Mouse (Mus musculus): ENCODE results near the gene Pdf. TPM values are rescaled to one million over a fixed set of nuclear protein-coding genes. Genes with fewer than 3 reads are reported as not detected.
A peak's percentile ranks its signal among the peaks of the same experiment; 100 is the strongest.

The Pdf gene
- polyA plus RNA-seq (2012; rRNA removed), result 22.6 and 25.4 TPM in 2 replicates

DNA sequence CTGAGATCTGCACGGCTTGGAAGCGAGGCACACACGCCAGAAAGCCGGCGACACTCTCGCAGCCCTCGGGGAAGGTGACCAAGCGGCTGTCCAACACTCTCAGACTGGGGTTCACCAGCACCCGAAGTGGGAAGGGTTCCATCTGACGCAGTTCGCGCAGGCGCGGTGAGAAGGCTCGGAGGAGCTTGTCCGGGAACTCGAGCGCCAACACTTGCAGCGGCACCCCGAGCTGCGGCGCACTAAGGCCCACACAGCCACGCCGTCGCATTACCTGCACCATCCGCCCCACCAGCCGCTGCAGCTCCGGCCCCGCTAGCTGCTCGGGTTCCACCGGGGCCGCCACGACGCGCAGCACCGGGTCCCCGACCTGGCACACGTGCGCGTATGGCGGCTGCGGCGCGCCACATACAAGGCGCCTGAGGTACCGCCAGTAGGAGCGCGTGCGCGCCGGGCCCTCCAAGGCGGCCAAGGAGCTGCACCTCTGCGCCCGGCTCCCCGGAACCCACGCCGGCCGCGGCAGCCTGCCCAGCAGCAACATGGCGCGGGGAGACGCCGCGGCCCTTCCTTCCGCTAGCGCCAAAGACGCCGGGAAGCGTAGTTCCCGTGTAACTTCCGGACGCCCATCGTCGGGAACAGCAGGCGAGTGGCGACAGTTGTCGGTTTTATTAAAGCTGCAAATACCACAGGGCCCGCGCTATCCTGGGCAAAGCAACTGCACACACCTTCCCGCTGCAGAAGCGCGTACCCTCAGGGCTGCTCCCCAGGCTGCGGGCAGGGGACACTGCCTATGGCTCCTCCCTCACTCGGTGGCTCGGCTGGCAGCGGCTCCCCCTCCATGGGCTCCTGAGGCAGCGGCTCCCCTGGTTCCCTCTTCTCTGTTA, at the start of gene Pdf:
Pdf (minus strand) TSS at position 554 of the 881 bp plus-strand sequence.
- no peak for DNase-seq (ENCODE audit: low read depth)

DNA sequence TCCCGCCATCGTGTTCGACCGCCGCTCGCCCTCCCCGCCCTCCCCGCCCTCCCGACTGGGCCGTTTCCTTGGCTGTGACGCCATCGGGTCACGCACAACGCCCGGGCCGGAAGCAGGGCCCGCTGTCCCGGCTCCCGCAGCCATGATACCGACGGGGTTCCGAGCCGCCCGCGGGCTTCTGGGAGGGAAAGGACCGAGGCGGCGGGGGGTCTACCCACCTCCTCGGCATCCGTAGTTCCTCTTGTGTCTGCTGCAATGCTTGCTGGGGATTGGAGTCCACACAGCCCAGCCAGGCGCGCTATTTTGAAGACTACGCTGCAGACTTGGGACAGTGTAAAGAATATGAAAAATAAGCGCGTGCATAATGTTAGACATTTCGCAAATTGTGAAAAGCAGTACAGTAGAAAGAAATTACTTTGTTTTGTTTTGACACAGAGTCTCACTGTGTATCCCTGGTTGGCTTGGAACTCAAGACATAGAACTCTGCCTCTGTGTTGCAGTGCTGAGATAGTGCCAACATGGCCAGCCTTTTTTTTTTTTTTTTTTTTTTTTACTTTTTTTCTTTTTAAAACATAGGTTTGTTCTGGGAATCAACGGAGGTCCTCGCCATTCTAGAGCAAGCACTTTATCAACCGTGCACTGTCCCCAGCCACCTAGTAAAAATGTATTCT, 48.1 kb upstream of the Pdf start, which contains the start of gene Terf2:
Terf2 (minus strand) TSS at position 182 of the 671 bp plus-strand sequence.
- DNase-seq (ENCODE audit: low read depth), result no peak

DNA sequence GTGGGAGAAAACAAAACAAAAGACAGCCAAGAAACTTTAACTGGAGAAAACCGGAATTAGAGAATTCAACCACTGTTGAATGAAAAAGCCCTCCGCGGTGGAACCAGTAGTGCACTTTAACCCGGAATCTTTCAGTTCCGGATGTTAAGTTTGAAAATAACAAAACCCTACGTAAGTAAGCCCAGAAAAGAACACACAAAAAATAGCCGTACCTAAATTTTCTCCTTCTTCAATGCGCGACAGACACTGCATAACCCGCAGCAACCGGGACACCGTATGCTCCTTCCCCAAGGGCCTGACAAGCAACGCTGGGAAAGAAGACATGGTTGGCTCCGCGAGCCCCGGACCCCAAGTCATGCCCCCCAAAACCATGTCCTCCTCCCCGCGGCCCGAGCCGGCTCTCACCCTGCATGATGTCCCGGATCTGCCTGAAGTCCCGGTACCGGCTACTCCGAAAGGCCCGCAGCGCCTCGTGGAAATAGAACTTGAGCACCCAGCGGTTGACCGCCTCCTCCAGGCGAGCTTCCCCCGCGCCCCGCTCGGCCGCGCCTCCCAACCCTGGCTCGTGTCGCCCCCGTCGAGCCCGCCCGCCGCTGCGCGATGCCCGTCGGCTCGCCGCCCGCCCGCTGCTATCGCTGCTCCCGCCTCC, 47.4 kb upstream of the Pdf start:
- DNase-seq (ENCODE audit: low read depth), result no peak

DNA sequence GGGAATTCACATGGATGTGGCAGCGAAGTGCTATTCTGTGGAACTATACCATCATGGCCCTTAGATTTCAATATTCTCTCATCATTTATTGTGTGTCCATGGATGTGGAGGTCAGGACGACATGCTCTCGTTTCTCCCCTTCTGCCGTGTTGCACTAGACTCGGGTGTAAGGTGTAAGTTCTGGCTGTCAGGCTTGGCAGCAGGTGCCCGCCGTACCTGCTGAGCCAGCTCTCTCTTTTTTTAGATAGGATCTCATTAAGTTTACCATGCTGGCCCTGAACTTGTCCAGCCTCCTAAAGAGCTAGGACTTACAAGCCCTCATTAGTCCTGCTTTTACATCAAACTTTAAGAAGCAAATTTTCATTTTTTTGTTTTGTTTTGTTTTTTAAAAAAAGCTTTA, 42.1 kb upstream of the Pdf start:
- DNase-seq (ENCODE audit: low read depth), result no peak

DNA sequence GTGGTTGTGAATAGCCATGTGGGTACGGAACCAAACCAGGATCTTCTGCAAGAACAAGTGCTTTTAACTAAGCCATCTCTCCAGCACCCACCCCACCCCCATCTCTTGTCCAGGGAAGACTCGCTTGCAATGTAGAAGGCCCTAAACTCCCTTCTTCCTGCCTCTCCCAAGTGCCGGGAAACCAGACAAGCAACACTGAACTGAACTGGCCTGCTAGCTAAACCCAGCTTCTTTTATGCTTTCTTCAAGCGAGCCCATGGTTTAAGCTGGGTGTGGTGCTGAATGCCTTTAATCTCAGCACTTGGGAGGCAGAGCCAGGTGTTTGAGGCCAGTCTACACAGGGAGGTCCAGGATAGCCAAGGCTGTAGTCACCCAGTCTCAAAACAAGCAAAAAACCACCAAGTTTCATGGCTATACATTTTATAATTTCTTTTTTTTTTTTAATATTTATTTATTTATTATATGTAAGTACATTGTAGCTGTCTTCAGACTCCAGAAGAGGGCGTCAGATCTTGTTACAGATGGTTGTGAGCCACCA, 40.2 kb upstream of the Pdf start:
- no peak for DNase-seq (ENCODE audit: low read depth)

DNA sequence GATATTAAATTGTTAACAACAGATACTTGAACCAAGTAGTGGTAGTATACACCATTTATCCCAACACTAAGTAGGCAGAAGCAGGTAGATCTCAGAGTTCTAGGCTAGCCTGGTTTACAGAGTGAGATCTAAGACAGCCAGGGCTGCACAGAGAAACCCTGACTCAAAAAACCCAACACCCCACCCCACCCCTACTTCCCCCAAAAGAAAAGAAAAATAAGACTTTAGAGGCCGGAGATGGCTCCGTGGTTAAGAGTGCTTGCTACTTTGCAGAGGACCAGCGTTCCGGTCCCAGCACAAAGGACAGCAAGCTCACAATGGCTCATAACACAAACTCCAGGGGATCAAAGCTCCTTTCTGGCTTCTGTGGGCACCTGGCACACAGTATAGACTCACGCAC, 37.6 kb upstream of the Pdf start:
- no peak for DNase-seq (ENCODE audit: low read depth)

DNA sequence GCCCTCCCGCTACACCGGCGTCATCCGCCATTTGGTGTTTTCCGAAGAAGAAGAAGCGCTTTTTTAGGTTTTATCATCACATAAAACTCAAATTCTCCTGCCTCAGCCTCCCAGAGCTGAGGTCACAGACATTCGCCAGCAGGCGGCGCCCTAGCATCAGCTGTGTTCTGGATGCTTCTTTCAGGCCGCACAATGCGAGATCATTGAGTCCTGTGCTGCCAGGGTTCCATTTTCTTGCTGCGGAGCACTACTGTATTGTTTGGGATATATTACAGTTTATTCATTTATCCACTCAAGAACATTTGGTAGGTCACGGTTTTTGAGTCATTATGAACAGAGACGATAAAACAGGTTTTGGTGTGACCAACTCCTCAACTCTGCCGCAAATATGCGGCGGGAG, 36.9 kb upstream of the Pdf start:
- no peak for DNase-seq (ENCODE audit: low read depth)

DNA sequence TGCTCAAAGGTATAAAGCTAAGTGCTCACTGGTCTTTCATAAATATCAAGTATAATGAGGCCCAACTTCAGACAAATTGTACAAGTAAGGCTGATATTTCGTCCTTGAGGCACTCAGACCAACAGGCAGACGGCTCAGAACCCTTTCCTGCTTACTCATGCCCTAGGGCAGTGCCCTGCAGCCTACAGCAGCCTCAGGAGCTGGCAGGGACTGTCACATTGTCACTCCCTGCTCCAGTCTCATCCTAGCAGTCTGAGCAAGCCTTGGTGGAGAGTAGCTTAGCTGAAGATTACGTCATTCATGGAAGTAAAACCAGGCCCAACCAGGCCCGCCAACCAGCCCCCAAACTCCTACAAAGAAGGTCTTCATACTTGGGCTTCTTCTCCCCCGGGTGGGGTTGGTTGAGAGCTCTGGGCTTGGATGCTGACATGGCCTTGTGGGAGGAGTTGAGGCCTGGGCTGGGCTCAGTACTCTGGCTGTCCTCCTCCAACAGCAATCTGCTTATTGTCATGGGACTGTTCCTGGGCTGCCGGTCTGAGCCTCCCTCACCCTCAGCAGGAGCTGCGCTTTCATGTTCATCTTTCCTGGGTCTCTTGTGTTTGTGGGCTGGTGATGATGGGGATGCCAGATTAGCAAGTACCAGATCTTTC, 27.9 kb upstream of the Pdf start:
- no peak for DNase-seq (ENCODE audit: low read depth)

DNA sequence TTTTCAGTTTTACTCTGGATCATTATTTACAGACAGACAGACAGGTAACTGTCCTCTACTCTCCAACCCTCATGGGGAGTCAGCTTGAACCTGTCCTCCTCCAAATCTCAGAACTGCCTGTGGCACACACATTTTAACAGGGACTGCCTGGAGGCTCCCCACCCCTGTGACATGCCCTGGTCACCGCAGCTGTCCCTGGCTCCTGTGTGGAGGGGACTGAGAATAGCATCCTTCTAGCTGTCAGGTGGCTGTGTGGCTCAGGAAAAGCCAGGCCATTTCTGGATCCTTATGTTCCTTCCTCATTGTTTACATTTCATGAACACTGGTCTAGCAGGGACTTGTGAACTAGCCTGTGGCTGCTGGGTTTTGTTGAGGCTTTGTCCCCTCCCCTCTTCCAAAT, 25.7 kb upstream of the Pdf start:
- DNase-seq (ENCODE audit: low read depth), result no peak

DNA sequence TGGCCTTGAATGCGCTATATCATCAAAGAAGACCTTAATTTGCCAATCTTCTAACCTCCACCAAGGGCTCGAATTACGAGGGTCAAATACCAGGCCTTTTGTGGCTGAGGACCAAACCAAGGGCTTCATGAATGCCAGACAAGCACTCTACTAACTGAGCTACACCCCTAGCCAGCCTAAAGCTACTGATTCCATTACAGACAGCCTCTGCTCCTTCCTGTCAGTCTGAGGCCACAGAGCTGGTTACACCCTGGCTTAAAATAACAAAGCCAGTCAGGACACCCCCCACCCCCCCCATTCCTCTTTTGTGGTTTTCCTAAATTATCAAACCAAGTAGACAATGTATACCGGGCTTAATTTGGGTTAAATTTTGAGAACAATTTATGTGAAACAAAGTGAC, 25.3 kb upstream of the Pdf start:
- DNase-seq (ENCODE audit: low read depth), result no peak

DNA sequence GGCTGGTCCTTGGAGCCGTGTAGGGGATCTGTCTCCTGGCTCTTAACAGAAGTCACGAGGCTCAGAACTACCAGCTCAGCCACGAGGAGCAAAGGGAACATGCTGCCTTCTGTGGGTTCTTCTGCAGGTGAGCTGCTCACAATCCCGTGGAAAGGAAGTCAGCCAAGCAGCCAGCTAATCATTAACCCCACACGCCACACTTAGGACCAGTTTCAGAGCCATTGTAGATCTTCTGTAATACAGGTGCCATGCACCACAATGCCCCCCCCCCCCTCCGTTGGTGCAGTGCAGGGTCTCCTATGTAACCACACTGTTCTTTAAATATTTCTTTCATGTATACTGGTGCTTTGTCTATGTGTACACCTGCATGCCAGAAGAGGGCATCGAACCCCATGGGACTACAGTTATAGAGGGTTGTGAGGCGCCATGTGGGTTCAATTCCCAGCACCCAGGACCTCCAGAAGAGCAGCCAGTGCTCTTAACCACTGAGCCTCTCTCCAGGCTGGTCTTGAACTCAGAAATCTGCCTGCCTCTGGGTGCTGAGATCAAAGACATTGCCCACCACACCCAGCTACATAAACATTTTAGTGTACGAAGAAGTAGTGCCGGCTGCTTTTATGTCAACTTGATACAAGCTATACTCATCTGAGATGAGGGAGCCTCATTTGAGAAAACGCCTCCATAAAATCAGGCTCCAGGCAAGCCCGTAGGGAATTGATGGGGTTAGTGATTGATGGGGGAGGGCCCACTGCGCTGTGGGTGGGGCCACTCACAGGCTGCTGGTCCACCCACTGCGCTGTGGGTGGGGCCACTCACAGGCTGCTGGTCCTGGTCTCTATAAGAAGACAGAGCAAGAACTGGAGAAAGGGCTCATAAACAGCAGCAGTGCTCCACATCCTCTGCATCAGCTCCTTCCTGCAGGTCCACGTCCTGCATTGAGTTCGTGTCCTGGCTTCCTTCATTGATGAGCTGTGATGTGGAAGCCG, 17.4 kb upstream of the Pdf start, which contains the start of gene Tmed6:
Tmed6 (minus strand) TSS at position 134 of the 986 bp plus-strand sequence.
- no peak for DNase-seq (ENCODE audit: low read depth)

DNA sequence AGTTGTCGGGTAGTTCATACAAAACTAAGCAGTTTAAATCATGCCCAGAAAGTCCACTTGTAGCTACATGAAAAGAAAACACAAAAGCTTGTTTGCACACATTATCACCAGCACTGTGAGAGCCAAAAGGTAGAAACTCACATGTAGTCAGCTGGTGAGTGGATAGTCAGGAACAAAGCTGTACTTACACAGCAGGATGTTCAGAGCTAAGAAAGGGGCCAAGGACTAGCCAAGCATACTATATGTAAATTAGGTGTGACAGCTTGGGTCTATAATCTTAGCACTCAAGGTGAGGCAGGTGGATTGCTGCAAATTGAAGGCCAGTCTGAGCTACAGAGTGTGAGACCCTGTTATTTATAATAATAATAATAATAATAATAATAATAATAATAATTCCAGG, 14.2 kb upstream of the Pdf start:
- no peak for DNase-seq (ENCODE audit: low read depth)

DNA sequence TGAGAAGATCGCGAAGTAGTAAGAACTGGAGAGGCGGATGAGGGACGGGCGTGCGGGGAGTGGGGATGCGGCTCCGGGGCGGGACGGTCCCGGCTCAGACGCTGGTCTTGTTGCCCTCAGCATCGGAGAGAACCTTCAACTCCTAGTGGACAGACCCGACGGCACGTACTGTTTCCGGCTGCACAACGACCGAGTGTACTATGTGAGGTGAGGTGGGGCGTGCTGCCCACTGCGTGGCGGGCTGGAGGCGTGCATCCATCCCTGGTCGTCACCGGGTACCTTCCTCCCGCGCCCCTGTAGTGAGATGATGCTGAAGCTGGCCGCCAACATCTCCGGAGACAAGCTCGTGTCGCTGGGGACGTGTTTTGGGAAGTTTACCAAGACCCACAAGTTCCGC, 8.6 kb upstream of the Pdf start:
- DNase-seq (ENCODE audit: low read depth), result no peak

DNA sequence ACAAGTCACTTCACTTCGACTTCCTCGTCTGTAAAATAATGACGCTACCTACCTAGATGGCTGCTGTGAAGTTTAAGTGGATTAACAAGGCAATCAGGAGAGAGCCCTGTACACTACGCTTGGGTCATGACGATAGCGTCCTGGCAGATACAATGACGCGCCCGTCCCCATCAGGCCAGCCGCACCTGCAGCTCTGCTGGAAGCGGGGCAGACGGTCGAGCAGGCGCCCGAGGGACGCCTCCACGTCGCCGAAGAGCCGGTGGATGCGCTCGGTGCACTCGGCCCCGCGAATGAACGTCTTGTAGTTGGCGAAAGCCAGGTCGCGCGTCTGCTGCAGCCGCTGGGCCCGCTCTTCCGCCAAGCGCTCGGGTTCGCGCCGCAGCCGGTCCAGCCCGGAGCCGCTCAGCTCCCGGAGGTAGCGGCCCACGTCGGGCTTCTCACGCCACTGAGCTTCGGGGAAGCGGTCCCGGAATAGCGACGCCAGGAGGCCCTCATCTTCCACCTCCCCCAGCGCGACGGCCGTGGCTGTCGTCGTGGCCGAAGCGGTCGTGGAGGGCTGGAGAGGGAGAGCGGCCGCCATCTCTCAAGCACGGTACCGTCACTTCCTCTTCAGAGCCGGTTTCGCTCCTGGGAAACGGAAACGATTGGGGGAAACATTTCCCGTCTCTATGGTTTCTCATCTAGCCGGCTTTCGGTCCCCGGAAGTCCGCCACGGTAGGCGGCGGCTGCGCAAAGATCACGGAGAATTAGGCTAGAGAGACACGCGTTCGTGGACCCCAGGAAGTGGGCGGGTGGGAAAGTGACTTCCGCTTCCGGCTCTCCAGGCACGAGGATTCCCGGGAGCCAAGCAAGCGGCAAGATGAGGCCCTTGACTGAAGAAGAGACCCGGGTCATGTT, 7.9 kb upstream of the Pdf start, which contains the start of the genes Cog8 and Nip7:
Cog8 (minus strand) TSS at position 614 of the 897 bp plus-strand sequence.
Nip7 (plus strand) TSS at position 802 of the 897 bp plus-strand sequence.
- peak; percentile 81 for DNase-seq (ENCODE audit: low read depth)

DNA sequence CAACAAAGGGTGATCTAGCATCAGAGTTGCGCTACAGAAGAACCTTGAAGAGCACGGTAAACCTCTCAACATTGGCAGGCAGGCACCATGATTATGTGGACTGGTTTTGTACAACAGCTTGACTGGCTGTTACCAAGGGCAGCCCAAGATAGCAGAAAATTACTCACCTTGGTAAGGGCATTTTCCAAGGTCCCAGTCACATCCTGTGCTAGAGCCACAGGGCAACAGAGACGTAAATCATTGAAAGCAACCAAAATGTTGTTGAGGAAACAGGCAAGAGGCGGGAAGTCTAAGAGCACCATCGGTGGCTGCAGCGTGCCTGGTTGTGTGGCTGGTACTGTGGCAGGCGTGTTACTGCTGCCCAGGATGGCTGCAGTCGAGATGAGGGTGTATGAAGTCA, 3.6 kb upstream of the Pdf start:
- no peak for DNase-seq (ENCODE audit: low read depth)

DNA sequence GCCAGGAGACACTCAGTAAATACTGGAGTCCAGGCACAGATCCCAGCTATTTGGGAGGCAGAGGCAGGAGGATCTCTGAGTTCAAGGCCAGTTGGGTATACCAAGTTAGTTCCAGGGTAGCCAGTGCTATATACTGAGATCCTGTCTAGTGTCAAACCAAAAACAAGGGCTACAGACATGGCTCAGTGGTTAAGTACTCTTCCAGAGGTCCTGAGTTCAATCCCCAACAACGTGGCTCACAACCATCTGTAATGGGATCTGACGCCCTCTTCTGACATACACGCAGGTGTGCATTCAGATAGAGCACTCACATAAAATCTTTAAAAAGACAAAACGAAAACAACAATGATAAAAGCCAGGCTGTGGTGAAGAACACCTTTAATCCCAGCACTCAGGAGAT, 1.1 kb upstream of the Pdf start:
- DNase-seq (ENCODE audit: low read depth), result no peak

DNA sequence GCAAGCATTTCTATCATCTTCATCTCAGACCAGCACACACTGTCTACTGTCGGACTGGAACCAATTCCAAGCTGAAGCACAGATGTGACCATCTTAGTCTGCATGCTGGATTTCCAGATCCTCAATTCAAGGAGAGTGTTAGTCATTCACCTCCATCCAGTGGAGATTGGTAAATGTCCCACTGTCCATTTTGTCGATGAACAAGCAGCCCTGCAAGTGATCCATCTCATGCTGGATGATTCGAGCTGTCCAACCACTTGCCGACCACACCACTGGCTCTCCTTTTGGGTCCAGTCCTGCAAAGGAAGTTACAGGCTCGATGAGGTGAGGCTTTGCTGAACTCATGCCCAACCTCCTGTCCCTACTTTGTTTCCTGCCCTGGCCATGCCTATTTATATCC, 1.4 kb downstream of the Pdf start:
- DNase-seq (ENCODE audit: low read depth), result no peak

DNA sequence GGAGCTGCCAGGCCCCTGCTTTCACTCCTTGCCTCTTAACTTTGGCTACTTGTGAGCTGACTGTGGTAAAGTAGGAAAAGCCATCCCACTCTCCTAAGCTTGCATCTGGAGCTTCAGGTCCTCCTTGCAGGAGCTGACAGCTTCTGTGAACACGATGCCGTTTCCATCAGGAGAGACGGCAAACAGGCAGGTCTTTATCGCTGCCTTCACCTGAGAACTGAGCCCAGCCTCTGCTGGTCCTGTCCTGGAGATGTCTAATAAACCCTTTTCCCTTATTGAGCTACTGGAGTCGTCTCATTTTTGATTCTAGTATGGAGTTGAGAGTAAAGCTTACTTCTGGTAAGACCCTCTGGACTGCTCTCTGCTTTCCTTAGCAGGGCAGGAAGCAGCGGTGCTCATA, 2.9 kb downstream of the Pdf start:
- no peak for DNase-seq (ENCODE audit: low read depth)

DNA sequence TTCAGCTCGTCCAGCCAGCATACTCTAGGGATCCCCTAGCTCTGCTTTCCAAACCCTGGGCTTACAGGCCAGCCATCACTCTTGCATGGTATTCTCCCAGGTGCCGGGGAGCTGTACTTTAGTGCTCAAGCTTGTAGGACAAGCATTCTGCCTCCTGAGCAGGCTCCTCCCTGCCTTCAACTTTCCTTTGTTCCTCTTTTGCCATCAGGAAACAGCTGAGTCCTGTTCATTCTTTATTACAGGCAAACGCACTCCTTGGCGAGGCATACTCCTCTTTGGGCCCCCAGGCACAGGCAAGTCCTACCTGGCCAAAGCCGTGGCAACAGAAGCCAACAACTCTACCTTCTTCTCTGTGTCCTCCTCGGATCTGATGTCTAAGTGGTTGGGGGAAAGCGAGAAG, 7.8 kb downstream of the Pdf start:
- DNase-seq (ENCODE audit: low read depth), result no peak

All from gonadal fat pad, adult 2 months (tissue).